ENCODE assay signal across 9 mouse cellular contexts in the genomic region with DNA sequence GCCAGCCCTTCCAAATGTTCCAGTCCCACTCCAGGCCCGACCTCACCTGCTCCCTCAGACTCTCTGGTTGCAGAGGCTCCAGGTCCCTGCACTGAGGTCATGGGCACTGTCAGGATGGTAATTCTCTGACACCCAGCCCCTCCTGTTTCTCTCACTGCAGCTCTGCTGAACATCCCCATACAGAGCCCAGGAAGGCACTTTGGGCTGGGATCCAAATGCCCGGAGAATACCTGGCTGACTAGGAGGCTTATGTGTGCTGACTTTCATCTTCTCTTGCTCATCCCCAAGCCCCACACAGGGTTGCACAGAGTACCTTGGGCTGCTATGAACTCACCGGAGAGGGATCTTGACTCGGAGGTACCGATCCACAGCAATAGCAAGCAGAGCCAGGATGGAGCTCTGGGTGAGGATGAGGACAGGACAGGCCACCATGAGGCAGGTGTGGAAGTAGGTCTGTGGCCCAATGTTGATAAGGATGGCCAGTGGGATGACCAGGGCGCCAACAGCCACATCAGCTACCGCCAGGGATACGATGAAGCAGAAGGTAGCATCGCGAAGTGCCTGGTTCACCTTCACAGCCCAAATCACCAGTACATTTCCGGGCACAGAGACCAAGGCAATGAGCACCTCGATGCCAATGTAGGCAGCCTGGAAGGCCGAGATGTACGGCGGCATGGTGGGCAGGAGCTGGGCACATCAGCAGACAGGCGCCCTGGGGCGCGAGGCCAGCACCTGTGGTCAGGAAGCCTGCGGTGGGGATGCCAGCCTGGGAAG. TPM values are rescaled to one million over a fixed set of nuclear protein-coding genes. Genes with fewer than 3 reads are reported as not detected.
DNase-seq lines count a peak whose midpoint lies in the region; ATAC-seq and TF ChIP-seq lines count a peak whose summit lies in the region.
"Had no signal": no experiment of that assay in that cellular context is flagged by ENCODE, and none has a peak within 500 bp of the region (broad histone marks: within the 10 kb centered on the region; RNA-seq: fewer than 3 reads in every experiment).

No protein-coding gene starts in this region.

- no peak overlapping the region for H3K4me2 ChIP-seq in liver, embryonic 12.5 days
- peak overlapping the region; percentile 88 for H3K4me2 ChIP-seq in neural tube, embryonic 14.5 days (ENCODE audit: low read depth, low read length)

- no peak for TF ChIP-seq CTCF in liver, adult 2 months (IDR thresholded peaks at IDR 0.05; ENCODE audit: low read depth, low read length)

- peak overlapping the region; percentile 55; the same call in 1 of the 2 replicates for H3K4me3 ChIP-seq in liver, adult 2 months (ENCODE audit: insufficient read depth, low read depth, low read length)
- H3K4me3 ChIP-seq in liver, embryonic 12.5 days, result no peak overlapping the region
- H3K4me3 ChIP-seq in hindbrain, embryonic 10.5 days, result peak overlapping the region; percentile 57; the same call in 1 of the 2 replicates
- H3K4me3 ChIP-seq in neural tube, embryonic 14.5 days (ENCODE audit: low read depth, low read length), result peak overlapping the region; percentile 47

- H3K79me2 ChIP-seq in liver, adult 2 months (ENCODE audit: control insufficient read depth, insufficient read depth, low read length), result 0 out of 2 replicates have a peak, but pooled peaks cover 2% of the 10 kb centered on the region

- DNase-seq in liver, adult 2 months (ENCODE audit: extremely low read depth, low read depth, low spot score), result no peak
- peak; percentile 79 for DNase-seq in cerebellum, postnatal 25 days
- no peak for DNase-seq in hindbrain, embryonic 10.5 days (ENCODE audit: low spot score)
- DNase-seq in urinary bladder, postnatal 10 days (ENCODE audit: low spot score), result no peak
- no peak for DNase-seq in embryo, embryonic 9.5 days (ENCODE audit: extremely low spot score)
- DNase-seq in adipocyte (ENCODE audit: low spot score), result no peak

- no peak for ATAC-seq in liver, embryonic 12.5 days
- ATAC-seq in neural tube, embryonic 14.5 days (ENCODE audit: low read depth), result no peak
- ATAC-seq: Patski had no signal

- peaks cover 34% of the 10 kb centered on the region for H3K4me1 ChIP-seq in liver, adult 2 months (ENCODE audit: control insufficient read depth, insufficient read depth, low read length)
- peaks cover 15% of the 10 kb centered on the region; the same call in 1 of the 2 replicates for H3K4me1 ChIP-seq in liver, embryonic 12.5 days
- H3K4me1 ChIP-seq in hindbrain, embryonic 10.5 days (replicated peaks), result peaks cover 39% of the 10 kb centered on the region
- peaks cover 25% of the 10 kb centered on the region for H3K4me1 ChIP-seq in neural tube, embryonic 14.5 days (ENCODE audit: control insufficient read depth, insufficient read depth, low read length)

- 0 out of 2 replicates have a peak overlapping the region, but pooled peaks have one; percentile 32 for H3K27ac ChIP-seq in liver, adult 2 months (replicated peaks; ENCODE audit: insufficient read depth, low read depth, low read length)
- no peak overlapping the region for H3K27ac ChIP-seq in liver, embryonic 12.5 days
- no peak overlapping the region for H3K27ac ChIP-seq in hindbrain, embryonic 10.5 days
- no peak overlapping the region for H3K27ac ChIP-seq in neural tube, embryonic 14.5 days (ENCODE audit: low read depth, low read length)

- no peaks in the 10 kb centered on the region for H3K36me3 ChIP-seq in liver, adult 2 months (ENCODE audit: control insufficient read depth, insufficient read depth, low read length)
- no peaks in the 10 kb centered on the region for H3K36me3 ChIP-seq in liver, embryonic 12.5 days
- no peaks in the 10 kb centered on the region for H3K36me3 ChIP-seq in hindbrain, embryonic 10.5 days
- no peaks in the 10 kb centered on the region for H3K36me3 ChIP-seq in neural tube, embryonic 14.5 days (ENCODE audit: control insufficient read depth, insufficient read depth, low read length)

- no peak for TF ChIP-seq POLR2A in liver, adult 2 months (IDR thresholded peaks at IDR 0.05; ENCODE audit: extremely low read depth, insufficient read depth, low read length)

- peak overlapping the region; percentile 68 for H3K9ac ChIP-seq in liver, adult 2 months (ENCODE audit: low read depth, low read length)
- H3K9ac ChIP-seq in liver, embryonic 12.5 days, result no peak overlapping the region
- peak overlapping the region; percentile 63 for H3K9ac ChIP-seq in neural tube, embryonic 14.5 days (replicated peaks; ENCODE audit: low read depth, low read length)

- no peaks in the 10 kb centered on the region for H3K27me3 ChIP-seq in liver, adult 2 months (ENCODE audit: control insufficient read depth, insufficient read depth, low read length)
- H3K27me3 ChIP-seq in liver, embryonic 12.5 days (replicated peaks), result peaks cover 74% of the 10 kb centered on the region
- H3K27me3 ChIP-seq in hindbrain, embryonic 10.5 days (ENCODE audit: insufficient read depth, poor library complexity, severe bottlenecking), result peaks cover 78% of the 10 kb centered on the region
- H3K27me3 ChIP-seq in neural tube, embryonic 14.5 days (ENCODE audit: control insufficient read depth, insufficient read depth, low read length), result peaks cover 20% of the 10 kb centered on the region
- H3K27me3 ChIP-seq: Patski had no signal

- H3K9me3 ChIP-seq in liver, embryonic 12.5 days (replicated peaks), result no peaks in the 10 kb centered on the region
- H3K9me3 ChIP-seq in hindbrain, embryonic 10.5 days, result no peaks in the 10 kb centered on the region
- no peaks in the 10 kb centered on the region for H3K9me3 ChIP-seq in neural tube, embryonic 14.5 days (ENCODE audit: control insufficient read depth, low read length)

- WGBS in liver, adult 2 months, result 34% methylated on average over 19 of the region's 19 CpGs
- WGBS in liver, embryonic 12.5 days (ENCODE audit: insufficient replicate concordance), result 36% methylated on average over 19 of the region's 19 CpGs
- 44% methylated on average over 19 of the region's 19 CpGs for WGBS in hindbrain, embryonic 10.5 days
- 50% methylated on average over 19 of the region's 19 CpGs for WGBS in neural tube, embryonic 14.5 days

RNA-seq across cellular contexts. Expression of a gene that starts 1.4 kb away (rescaled TPM):
- 3.2 and 6.6 TPM in 2 replicates for total RNA-seq in liver, adult 2 months (2014; rRNA removed)
- 17.0 and 27.2 TPM in 2 replicates for polyA plus RNA-seq in liver, adult 2 months (2012; rRNA removed)
- 0.06 and 0.16 TPM in 2 replicates for polyA plus RNA-seq in liver, embryonic 12.5 days (2016; fragmentation: Nextera tagmentation; extraction: Ambion mirVana)
- polyA plus RNA-seq in hindbrain, embryonic 10.5 days (2016; fragmentation: Nextera tagmentation; extraction: Ambion mirVana), result 0.37 and 0.46 TPM in 2 replicates
- polyA plus RNA-seq in neural tube, embryonic 14.5 days (2014; fragmentation: Nextera tagmentation; extraction: Ambion mirVana), result 12.2 and 14.0 TPM in 2 replicates

RNA-seq across cellular contexts. Expression of a gene that starts 40.6 kb away (rescaled TPM):
- not detected in 2 replicates for total RNA-seq in liver, adult 2 months (2014; rRNA removed)
- polyA plus RNA-seq in liver, adult 2 months (2012; rRNA removed), result not detected in 2 replicates
- polyA plus RNA-seq in liver, embryonic 12.5 days (2016; fragmentation: Nextera tagmentation; extraction: Ambion mirVana), result 0.37 and 1.1 TPM in 2 replicates
- 0.21 and 0.39 TPM in 2 replicates for polyA plus RNA-seq in hindbrain, embryonic 10.5 days (2016; fragmentation: Nextera tagmentation; extraction: Ambion mirVana)
- polyA plus RNA-seq in neural tube, embryonic 14.5 days (2014; fragmentation: Nextera tagmentation; extraction: Ambion mirVana), result 0.33 and 0.35 TPM in 2 replicates
- polyA plus RNA-seq: Patski had no signal

RNA-seq across cellular contexts. Expression of a gene that starts 51.9 kb away (rescaled TPM):
- 0.09 and 0.27 TPM in 2 replicates for total RNA-seq in liver, adult 2 months (2014; rRNA removed)
- 0.30 and 0.34 TPM in 2 replicates for polyA plus RNA-seq in liver, adult 2 months (2012; rRNA removed)
- polyA plus RNA-seq in liver, embryonic 12.5 days (2016; fragmentation: Nextera tagmentation; extraction: Ambion mirVana), result 1.4 and 1.5 TPM in 2 replicates
- polyA plus RNA-seq in hindbrain, embryonic 10.5 days (2016; fragmentation: Nextera tagmentation; extraction: Ambion mirVana), result 1.5 and 3.4 TPM in 2 replicates
- 2.1 and 2.7 TPM in 2 replicates for polyA plus RNA-seq in neural tube, embryonic 14.5 days (2014; fragmentation: Nextera tagmentation; extraction: Ambion mirVana)

RNA-seq across cellular contexts. Expression of a gene that starts 55.9 kb away (rescaled TPM):
- total RNA-seq in liver, adult 2 months (2014; rRNA removed), result not detected in 2 replicates
- polyA plus RNA-seq in liver, adult 2 months (2012; rRNA removed), result not detected in 2 replicates
- polyA plus RNA-seq in liver, embryonic 12.5 days (2016; fragmentation: Nextera tagmentation; extraction: Ambion mirVana), result 1.1 and 4.9 TPM in 2 replicates
- polyA plus RNA-seq in hindbrain, embryonic 10.5 days (2016; fragmentation: Nextera tagmentation; extraction: Ambion mirVana), result 0.14 and 0.33 TPM in 2 replicates
- 0.76 and 0.80 TPM in 2 replicates for polyA plus RNA-seq in neural tube, embryonic 14.5 days (2014; fragmentation: Nextera tagmentation; extraction: Ambion mirVana)
- polyA plus RNA-seq: Patski had no signal

Comparison
In these comparisons a context has a peak if more than half of its experiments do, and no peak if none do; other contexts are left out.
1. DNase-seq: peak in cerebellum, postnatal 25 days (2 of 2); none in liver, adult 2 months (single experiment), hindbrain, embryonic 10.5 days (single experiment), urinary bladder, postnatal 10 days (single experiment), embryo, embryonic 9.5 days (single experiment) and adipocyte (single experiment).